Mouse (Mus musculus) heart, adult 18-20 months (tissue): ENCODE results near the gene Slc12a4. TPM values are rescaled to one million over a fixed set of nuclear protein-coding genes. Genes with fewer than 3 reads are reported as not detected.

Source experiments
- DNase-seq, 2 experiments: peaks; one replicate each; pipeline ENCODE4 v3.0.0; 2021 to 2022; ENCODE audit warnings: mixed read lengths in 1 of 2
- microRNA-seq, 2 experiments: library from miRNA; unstranded; fragments of <30 nt; microRNA quantifications; one replicate each; pipeline ENCODE4 v1.2.0; 2022
- total RNA-seq, 2 experiments: library from RNA; stranded (reverse); gene quantifications; 2 replicates each; pipeline ENCODE4 v1.2.3; 2021

Gene Slc12a4
- total RNA-seq, 2 experiments from 2014 or later = 27.2 to 38.1 TPM

- no peak for DNase-seq
These were observed 32.1 kb downstream of the Slc12a4 start, which contains the start of gene Ctrl for GRCm38 (mm10) chr8:105933762-105934161. Gene Ctrl (minus strand): TSS chr8:105933862.

DNA sequence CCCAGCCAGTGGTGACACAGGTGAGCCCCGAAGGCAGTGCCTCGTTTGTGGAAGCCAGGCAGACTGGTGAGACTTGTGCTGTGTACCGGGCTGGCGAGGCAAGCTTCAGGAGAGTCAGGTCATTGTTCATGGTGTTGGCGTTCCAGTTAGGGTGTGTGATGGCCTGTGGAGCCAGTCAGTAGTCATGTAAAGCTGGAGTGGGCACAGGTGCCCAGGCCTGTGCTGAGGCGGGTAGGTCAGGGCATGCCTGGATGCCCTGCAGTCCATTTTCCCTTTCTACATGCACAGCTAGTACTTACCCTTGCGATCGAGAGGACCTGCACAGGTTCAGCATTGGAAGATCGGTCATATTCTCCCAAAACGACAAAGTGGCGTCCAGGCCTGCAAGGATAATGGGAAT is 33.4 kb downstream of the Slc12a4 start:
- DNase-seq = no peak

DNA sequence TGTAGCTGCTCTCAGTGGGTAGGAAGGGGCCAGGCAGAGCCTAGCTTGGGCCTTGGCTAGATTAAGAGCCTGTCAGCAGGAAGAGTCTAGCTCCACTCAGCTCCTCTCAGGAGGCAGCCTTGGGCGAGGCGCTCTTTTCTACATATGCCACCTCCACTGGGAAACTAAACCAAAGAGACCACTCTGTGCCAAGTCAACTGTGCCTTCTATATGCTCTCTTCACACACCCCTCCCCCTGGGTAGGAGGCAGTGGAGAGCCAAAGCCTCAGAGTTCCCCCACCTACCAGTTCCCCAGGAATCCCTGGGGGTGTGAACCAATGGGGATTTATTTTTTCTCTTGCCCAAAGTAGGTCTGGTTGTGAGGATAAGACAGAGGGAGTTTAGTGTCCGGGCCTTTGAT is 34.6 kb downstream of the Slc12a4 start:
- DNase-seq = no peak

GRCm38 (mm10) chr8:105930602-105931001 is 35.3 kb downstream of the Slc12a4 start:
- peak; percentile 82 to 94 for DNase-seq

GRCm38 (mm10) chr8:105925123-105925522 is 40.8 kb downstream of the Slc12a4 start:
- DNase-seq = no peak

GRCm38 (mm10) chr8:105919390-105919789 is 46.5 kb downstream of the Slc12a4 start:
- no peak for DNase-seq

- DNase-seq = no peak
These were observed 64.8 kb downstream of the Slc12a4 start for GRCm38 (mm10) chr8:105900941-105901616.

GRCm38 (mm10) chr8:105900180-105900940 is 65.5 kb downstream of the Slc12a4 start, which contains the start of gene Pskh1:
Gene Pskh1 (plus strand): TSS chr8:105900441.
- DNase-seq = peak; percentile 94 to 95

DNA sequence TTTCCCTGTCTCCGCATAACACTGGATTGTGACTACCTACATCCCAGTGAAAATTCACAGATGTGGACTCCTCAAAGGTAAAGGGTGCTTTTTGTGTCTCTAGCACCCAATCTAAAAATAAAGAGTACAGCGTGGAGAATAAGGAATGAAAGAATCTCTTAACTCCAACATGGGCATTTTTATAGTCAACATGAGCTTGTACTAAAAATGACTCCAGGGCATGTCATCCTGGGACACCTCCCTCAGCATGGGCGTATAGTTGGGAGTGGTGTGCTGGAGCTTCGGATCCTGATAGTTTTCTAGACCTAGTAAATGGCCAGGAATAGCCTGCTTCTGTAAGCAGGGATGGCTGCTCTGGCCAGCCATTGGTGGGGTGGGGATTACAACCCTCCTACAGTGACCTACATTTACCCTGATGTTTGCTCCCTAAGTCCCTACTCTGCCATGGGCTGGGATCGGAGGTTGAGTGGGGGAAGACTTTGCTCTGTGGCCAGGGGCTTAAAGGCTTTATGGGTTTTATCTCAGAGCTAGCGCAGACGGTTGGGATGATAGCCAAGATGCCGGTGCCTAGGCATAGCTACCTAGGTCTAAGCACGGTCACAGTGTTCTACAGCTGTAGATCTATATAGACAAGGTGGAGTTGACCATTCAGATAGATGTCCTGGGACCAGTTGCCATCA is 68.0 kb downstream of the Slc12a4 start:
- no peak for DNase-seq

Small RNAs within 50 kb of the gene (microRNA-seq; reads per million reads assigned to microRNA genes)
- gene Mir7074 = 0.38 to 0.54 reads per million in 2 experiments

Other genes with a start within 250 kb of the Slc12a4 start
- 1 to 10 TPM; 3.8 to 4.5 TPM for gene Gfod2, start 207.4 kb downstream of the Slc12a4 start, total RNA-seq
- 10 to 100 TPM; 18.1 to 18.6 TPM for gene Ranbp10, start 138.7 kb downstream of the Slc12a4 start, total RNA-seq
- not detected for gene Tsnaxip1, start 138.4 kb downstream of the Slc12a4 start, total RNA-seq
- gene Cenpt, start 112.8 kb downstream of the Slc12a4 start, total RNA-seq = 1 to 10 TPM; 2.2 to 2.5 TPM
- gene Thap11, start 111.0 kb downstream of the Slc12a4 start, total RNA-seq = 10 to 100 TPM; 27.5 to 27.8 TPM
- 10 to 100 TPM; 27.0 to 43.8 TPM for gene Nutf2, start 105.5 kb downstream of the Slc12a4 start, total RNA-seq
- 10 to 100 TPM; 23.0 to 25.7 TPM for gene Edc4, start 85.2 kb downstream of the Slc12a4 start, total RNA-seq
- gene Nrn1l, start 72.5 kb downstream of the Slc12a4 start, total RNA-seq = 1 to 10 TPM in 1 of 2 experiments, under 1 TPM in 1; 0.77 to 1.0 TPM
- gene Pskh1, start 65.7 kb downstream of the Slc12a4 start, total RNA-seq = 10 to 100 TPM; 15.6 to 18.1 TPM
- not detected for gene Ctrl, start 32.2 kb downstream of the Slc12a4 start, total RNA-seq
- 10 to 100 TPM; 72.5 to 92.1 TPM for gene Psmb10, start 27.7 kb downstream of the Slc12a4 start, total RNA-seq
- gene Lcat, start 22.7 kb downstream of the Slc12a4 start, total RNA-seq = under 1 TPM; 0.49 to 0.57 TPM
- gene Dpep3, start 13.3 kb upstream of the Slc12a4 start, total RNA-seq = not detected
- gene Dus2, start 25.2 kb upstream of the Slc12a4 start, total RNA-seq = 10 to 100 TPM in 1 of 2 experiments, 1 to 10 TPM in 1; 8.3 to 10.1 TPM
- gene Dpep2nb, start 39.9 kb upstream of the Slc12a4 start, total RNA-seq = not detected
- gene Ddx28, start 45.8 kb upstream of the Slc12a4 start, total RNA-seq = 10 to 100 TPM; 11.2 to 12.1 TPM
- gene Nfatc3, start 92.7 kb upstream of the Slc12a4 start, total RNA-seq = 10 to 100 TPM; 17.4 to 20.5 TPM
- gene Esrp2, start 170.9 kb upstream of the Slc12a4 start, total RNA-seq = 1 to 10 TPM in 1 of 2 experiments, under 1 TPM in 1; 0.35 to 1.4 TPM
- 1 to 10 TPM; 6.7 to 7.9 TPM for gene Pla2g15, start 184.3 kb upstream of the Slc12a4 start, total RNA-seq
- gene Slc7a6, start 202.8 kb upstream of the Slc12a4 start, total RNA-seq = 10 to 100 TPM in 1 of 2 experiments, 1 to 10 TPM in 1; 8.8 to 11.5 TPM
- gene Slc7a6os, start 244.8 kb upstream of the Slc12a4 start, total RNA-seq = 10 to 100 TPM in 1 of 2 experiments, 1 to 10 TPM in 1; 9.8 to 11.0 TPM
- gene Prmt7, start 244.8 kb upstream of the Slc12a4 start, total RNA-seq = 10 to 100 TPM; 25.3 to 26.5 TPM